Mouse (Mus musculus): ENCODE results near the gene Cdc25b. TPM values are rescaled to one million over a fixed set of nuclear protein-coding genes. Genes with fewer than 3 reads are reported as not detected.

Cdc25b gene
- total RNA-seq, 1 experiment, result 9.7 TPM

DNA sequence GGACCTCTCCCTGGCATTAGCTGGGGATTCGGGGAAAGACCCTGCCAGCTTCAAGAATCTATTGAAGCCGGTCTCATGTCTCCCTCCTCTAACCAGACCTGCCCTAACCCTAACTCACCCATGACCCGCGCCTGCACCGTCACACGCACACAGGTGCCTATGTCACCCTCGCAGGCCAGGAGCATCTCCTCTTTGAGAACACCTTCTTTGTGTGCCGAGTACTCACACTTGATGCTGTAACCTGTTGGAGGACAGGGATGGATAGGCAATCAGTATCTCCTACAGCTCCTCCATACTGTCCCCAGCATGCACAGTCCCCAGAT is 39.7 kb upstream of the Cdc25b start:
- in situ Hi-C loops (cut with MboI; ENCODE audit: low sequenced_read_pairs in 2 of 2, unreplicated experiment in 2 of 2), result no loop called here
- Histone ChIP-seq H3K36me3 (ENCODE audit: control insufficient read depth, insufficient read depth, low read length, poor library complexity, severe bottlenecking) (peaks cover 39% of the 10 kb centered on the region), H3K4me1 (ENCODE audit: control insufficient read depth in 2 of 2, insufficient read depth in 2 of 2, low read length in 2 of 2, poor library complexity in 1 of 2) (peaks cover 3 to 19% of the 10 kb centered on the region in 2 experiments), H3K9ac (ENCODE audit: insufficient read depth, low read depth, low read length, poor library complexity, severe bottlenecking) (no peak overlapping the region), H3K4me3 (ENCODE audit: insufficient read depth in 1 of 2, low read depth in 1 of 2, low read length in 2 of 2, poor library complexity in 1 of 2, severe bottlenecking in 1 of 2) (no peak overlapping the region), H3K27ac (ENCODE audit: insufficient read depth, low read depth, low read length, poor library complexity, severe bottlenecking) (no peak overlapping the region), H3K9me3 (ENCODE audit: control insufficient read depth, insufficient read depth, low read depth, low read length) (no peaks in the 10 kb centered on the region)
- no peak for TF ChIP-seq CHD2 (IDR thresholded peaks at IDR 0.05; ENCODE audit: low read depth, low read length)
- DNase-seq (ENCODE audit: low read depth, low spot score), result no peak

- peaks cover 7 to 21% of the 10 kb centered on the region in 2 experiments for H3K4me1 ChIP-seq (ENCODE audit: control insufficient read depth in 2 of 2, insufficient read depth in 2 of 2, low read length in 2 of 2, poor library complexity in 1 of 2)
- H3K27ac ChIP-seq (ENCODE audit: insufficient read depth, low read depth, low read length, poor library complexity, severe bottlenecking), result no peak overlapping the region
- no peak overlapping the region for H3K9ac ChIP-seq (ENCODE audit: insufficient read depth, low read depth, low read length, poor library complexity, severe bottlenecking)
- no peak overlapping the region for H3K4me3 ChIP-seq (ENCODE audit: insufficient read depth in 1 of 2, low read depth in 1 of 2, low read length in 2 of 2, poor library complexity in 1 of 2, severe bottlenecking in 1 of 2)
- in situ Hi-C loops (cut with MboI; ENCODE audit: low sequenced_read_pairs in 2 of 2, unreplicated experiment in 2 of 2), result no loop called here
- DNase-seq (ENCODE audit: low read depth, low spot score), result no peak
- peaks cover 43% of the 10 kb centered on the region for H3K36me3 ChIP-seq (ENCODE audit: control insufficient read depth, insufficient read depth, low read length, poor library complexity, severe bottlenecking)
- TF ChIP-seq MAFK (IDR thresholded peaks at IDR 0.05; ENCODE audit: insufficient read depth, low read depth, low read length) (no peak), HCFC1 (IDR thresholded peaks at IDR 0.05; ENCODE audit: borderline replicate concordance, insufficient read depth, low read length) (no peak), ZNF384 (IDR thresholded peaks at IDR 0.05; ENCODE audit: low read depth, low read length) (no peak), CHD2 (IDR thresholded peaks at IDR 0.05; ENCODE audit: low read depth, low read length) (no peak), ZC3H11A (IDR thresholded peaks at IDR 0.05; ENCODE audit: borderline replicate concordance, low read depth, low read length) (no peak)
- H3K9me3 ChIP-seq (ENCODE audit: control insufficient read depth, insufficient read depth, low read depth, low read length), result no peaks in the 10 kb centered on the region
These were observed 38.1 kb upstream of the Cdc25b start for GRCm38 (mm10) chr2:131148353-131149253.

DNA sequence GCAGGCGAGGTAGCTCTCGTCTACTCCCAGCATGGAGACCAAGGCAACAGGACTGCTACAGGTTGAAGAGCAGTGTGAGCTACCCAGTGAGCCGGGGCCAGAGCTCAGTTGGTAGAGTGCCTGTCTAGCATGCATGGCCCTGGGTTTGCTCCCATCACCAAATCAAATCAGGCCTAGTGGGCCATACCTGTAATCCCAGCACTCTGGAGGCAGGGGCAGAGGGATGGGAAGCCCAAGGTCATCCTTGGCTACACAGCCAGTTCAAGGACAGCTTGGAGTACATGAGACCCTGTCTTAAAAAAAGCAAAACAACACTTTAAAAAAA is 37.5 kb upstream of the Cdc25b start:
- H3K27ac ChIP-seq (ENCODE audit: insufficient read depth, low read depth, low read length, poor library complexity, severe bottlenecking), result no peak overlapping the region
- DNase-seq (ENCODE audit: low read depth, low spot score), result no peak
- H3K4me3 ChIP-seq (ENCODE audit: insufficient read depth in 1 of 2, low read depth in 1 of 2, low read length in 2 of 2, poor library complexity in 1 of 2, severe bottlenecking in 1 of 2), result no peak overlapping the region
- H3K9ac ChIP-seq (ENCODE audit: insufficient read depth, low read depth, low read length, poor library complexity, severe bottlenecking), result no peak overlapping the region
- no peaks in the 10 kb centered on the region for H3K9me3 ChIP-seq (ENCODE audit: control insufficient read depth, insufficient read depth, low read depth, low read length)
- H3K4me1 ChIP-seq (ENCODE audit: control insufficient read depth in 2 of 2, insufficient read depth in 2 of 2, low read length in 2 of 2, poor library complexity in 1 of 2), result peaks cover 7 to 21% of the 10 kb centered on the region in 2 experiments
- TF ChIP-seq HCFC1 (IDR thresholded peaks at IDR 0.05; ENCODE audit: borderline replicate concordance, insufficient read depth, low read length) (no peak), ZNF384 (IDR thresholded peaks at IDR 0.05; ENCODE audit: low read depth, low read length) (no peak)
- H3K36me3 ChIP-seq (ENCODE audit: control insufficient read depth, insufficient read depth, low read length, poor library complexity, severe bottlenecking), result peaks cover 43% of the 10 kb centered on the region
- in situ Hi-C loops (cut with MboI; ENCODE audit: low sequenced_read_pairs in 2 of 2, unreplicated experiment in 2 of 2), result no loop called here

GRCm38 (mm10) chr2:131152166-131152730 is 34.5 kb upstream of the Cdc25b start:
- DNase-seq (ENCODE audit: low read depth, low spot score), result no peak
- peaks cover 32% of the 10 kb centered on the region for H3K36me3 ChIP-seq (ENCODE audit: control insufficient read depth, insufficient read depth, low read length, poor library complexity, severe bottlenecking)
- TF ChIP-seq MAFK (IDR thresholded peaks at IDR 0.05; ENCODE audit: insufficient read depth, low read depth, low read length) (no peak), ZC3H11A (IDR thresholded peaks at IDR 0.05; ENCODE audit: borderline replicate concordance, low read depth, low read length) (no peak), CHD2 (IDR thresholded peaks at IDR 0.05; ENCODE audit: low read depth, low read length) (no peak), ZNF384 (IDR thresholded peaks at IDR 0.05; ENCODE audit: low read depth, low read length) (no peak), HCFC1 (IDR thresholded peaks at IDR 0.05; ENCODE audit: borderline replicate concordance, insufficient read depth, low read length) (no peak)
- no peak overlapping the region for H3K4me3 ChIP-seq (ENCODE audit: insufficient read depth in 1 of 2, low read depth in 1 of 2, low read length in 2 of 2, poor library complexity in 1 of 2, severe bottlenecking in 1 of 2)
- H3K4me1 ChIP-seq (ENCODE audit: control insufficient read depth in 2 of 2, insufficient read depth in 2 of 2, low read length in 2 of 2, poor library complexity in 1 of 2), result peaks cover 7 to 15% of the 10 kb centered on the region in 2 experiments
- in situ Hi-C loops (cut with MboI; ENCODE audit: low sequenced_read_pairs in 2 of 2, unreplicated experiment in 2 of 2), result no loop called here
- no peaks in the 10 kb centered on the region for H3K9me3 ChIP-seq (ENCODE audit: control insufficient read depth, insufficient read depth, low read depth, low read length)
- H3K27ac ChIP-seq (ENCODE audit: insufficient read depth, low read depth, low read length, poor library complexity, severe bottlenecking), result peak overlapping the region; percentile 56; the same call in 1 of the 2 replicates
- no peak overlapping the region for H3K9ac ChIP-seq (ENCODE audit: insufficient read depth, low read depth, low read length, poor library complexity, severe bottlenecking)

DNA sequence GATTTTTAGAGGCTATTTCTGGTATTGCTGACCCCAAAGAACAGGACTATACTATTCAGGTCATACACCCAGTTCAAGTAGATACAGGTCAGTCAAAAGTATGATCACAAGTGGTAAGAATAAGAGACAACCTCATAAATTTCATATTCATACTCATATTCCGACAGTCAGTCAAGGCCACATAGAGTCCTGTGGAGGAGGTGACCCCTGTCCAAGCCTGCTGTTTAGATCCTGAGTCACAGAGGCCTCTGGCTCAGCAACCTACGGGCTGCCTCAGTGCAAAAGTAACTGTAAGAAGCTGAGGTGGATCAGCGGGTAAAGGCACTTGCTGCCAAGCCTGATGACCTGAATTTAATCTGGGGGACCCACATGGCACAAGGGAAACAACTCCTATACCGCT is 32.7 kb upstream of the Cdc25b start:
- Histone ChIP-seq H3K9me3 (ENCODE audit: control insufficient read depth, insufficient read depth, low read depth, low read length) (no peaks in the 10 kb centered on the region), H3K36me3 (ENCODE audit: control insufficient read depth, insufficient read depth, low read length, poor library complexity, severe bottlenecking) (peaks cover 21% of the 10 kb centered on the region), H3K9ac (ENCODE audit: insufficient read depth, low read depth, low read length, poor library complexity, severe bottlenecking) (no peak overlapping the region), H3K4me1 (ENCODE audit: control insufficient read depth in 2 of 2, insufficient read depth in 2 of 2, low read length in 2 of 2, poor library complexity in 1 of 2) (peaks cover 7 to 21% of the 10 kb centered on the region in 2 experiments), H3K27ac (ENCODE audit: insufficient read depth, low read depth, low read length, poor library complexity, severe bottlenecking) (no peak overlapping the region), H3K4me3 (ENCODE audit: insufficient read depth in 1 of 2, low read depth in 1 of 2, low read length in 2 of 2, poor library complexity in 1 of 2, severe bottlenecking in 1 of 2) (no peak overlapping the region)
- in situ Hi-C loops (cut with MboI; ENCODE audit: low sequenced_read_pairs in 2 of 2, unreplicated experiment in 2 of 2), result no loop called here
- DNase-seq (ENCODE audit: low read depth, low spot score), result no peak
- no peak for TF ChIP-seq ZC3H11A (IDR thresholded peaks at IDR 0.05; ENCODE audit: borderline replicate concordance, low read depth, low read length)
- no peak for TF ChIP-seq MAFK (IDR thresholded peaks at IDR 0.05; ENCODE audit: insufficient read depth, low read depth, low read length)
- TF ChIP-seq ZNF384 (IDR thresholded peaks at IDR 0.05; ENCODE audit: low read depth, low read length), result no peak
- TF ChIP-seq CHD2 (IDR thresholded peaks at IDR 0.05; ENCODE audit: low read depth, low read length), result no peak
- no peak for TF ChIP-seq HCFC1 (IDR thresholded peaks at IDR 0.05; ENCODE audit: borderline replicate concordance, insufficient read depth, low read length)

Measured in ES-E14 (cell line).